Mouse (Mus musculus): Measurements from ENCODE around the gene Fbxw11.
A peak's percentile ranks its signal among the peaks of the same experiment; 100 is the strongest.

The Fbxw11 gene

DNA sequence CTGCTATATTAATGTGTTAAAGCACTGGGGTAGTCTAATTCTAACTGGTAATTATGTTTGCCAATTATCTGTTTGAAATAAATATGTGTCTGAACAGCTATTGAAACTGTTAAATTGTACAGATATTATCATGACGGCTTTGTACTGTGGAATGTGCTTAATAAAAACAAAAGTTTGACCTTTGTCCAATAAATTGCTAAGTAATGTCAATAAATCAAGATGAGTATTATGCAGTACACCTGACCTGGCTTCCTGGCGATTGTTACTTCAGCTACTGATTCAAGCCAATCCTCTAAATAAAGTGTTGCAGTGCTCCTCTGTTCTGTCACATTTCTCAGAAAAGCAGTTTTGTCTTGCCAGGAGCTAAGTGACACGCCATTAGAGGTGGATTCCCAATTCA, 104.0 kb downstream of the Fbxw11 start:
- DNase-seq (ENCODE audit: low read depth in 2 of 2, low spot score in 2 of 2) = no peak

DNA sequence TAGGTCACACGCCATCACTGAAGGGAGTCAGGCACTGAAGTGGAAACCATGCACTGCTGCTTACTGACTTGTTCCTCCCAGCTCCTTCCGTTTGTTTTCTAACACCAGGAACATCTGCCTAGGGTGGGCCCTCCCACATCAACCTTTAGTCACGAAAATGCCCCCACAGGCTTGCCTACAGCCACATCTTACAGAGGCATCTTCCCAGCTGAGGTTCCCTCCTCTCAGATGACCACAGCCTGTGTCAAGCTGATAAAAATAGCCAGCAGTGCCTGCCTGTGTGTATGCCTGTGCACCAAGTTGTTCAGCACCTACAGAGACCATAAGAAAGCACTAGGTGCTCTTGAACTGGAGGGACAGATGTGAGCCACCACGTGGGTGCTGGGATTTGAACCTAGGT, 106.3 kb downstream of the Fbxw11 start:
- no peak for DNase-seq (ENCODE audit: low read depth in 2 of 2, low spot score in 2 of 2)

- DNase-seq (ENCODE audit: low read depth in 2 of 2, low spot score in 2 of 2) = no peak
These were observed 109.5 kb downstream of the Fbxw11 start for GRCm38 (mm10) chr11:32751863-32752594.

- no peak for DNase-seq (ENCODE audit: low read depth in 2 of 2, low spot score in 2 of 2)
These were observed 110.0 kb downstream of the Fbxw11 start for GRCm38 (mm10) chr11:32752595-32752885.

DNA sequence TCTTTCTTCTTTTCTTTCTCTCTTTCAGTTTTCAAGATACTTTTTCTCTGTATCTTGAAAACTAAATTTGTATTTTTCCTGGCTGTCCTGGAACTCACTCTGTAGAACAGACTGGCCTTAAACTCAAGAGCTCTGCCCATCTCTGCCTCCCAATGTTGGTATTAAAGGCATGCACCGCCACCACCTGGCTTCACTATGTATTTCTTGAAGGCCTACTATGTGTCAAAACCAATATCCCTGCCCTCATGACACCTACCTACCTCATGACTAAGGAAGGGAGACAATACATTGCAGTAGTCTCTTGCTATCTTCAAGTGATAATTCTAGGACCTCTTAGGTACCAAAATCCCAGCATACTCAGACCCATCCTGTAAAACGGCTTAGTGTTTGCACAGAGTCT, 110.8 kb downstream of the Fbxw11 start:
- DNase-seq (ENCODE audit: low read depth in 2 of 2, low spot score in 2 of 2) = no peak

GRCm38 (mm10) chr11:32762773-32763172, 120.2 kb downstream of the Fbxw11 start:
- DNase-seq (ENCODE audit: low read depth in 2 of 2, low spot score in 2 of 2) = no peak

DNA sequence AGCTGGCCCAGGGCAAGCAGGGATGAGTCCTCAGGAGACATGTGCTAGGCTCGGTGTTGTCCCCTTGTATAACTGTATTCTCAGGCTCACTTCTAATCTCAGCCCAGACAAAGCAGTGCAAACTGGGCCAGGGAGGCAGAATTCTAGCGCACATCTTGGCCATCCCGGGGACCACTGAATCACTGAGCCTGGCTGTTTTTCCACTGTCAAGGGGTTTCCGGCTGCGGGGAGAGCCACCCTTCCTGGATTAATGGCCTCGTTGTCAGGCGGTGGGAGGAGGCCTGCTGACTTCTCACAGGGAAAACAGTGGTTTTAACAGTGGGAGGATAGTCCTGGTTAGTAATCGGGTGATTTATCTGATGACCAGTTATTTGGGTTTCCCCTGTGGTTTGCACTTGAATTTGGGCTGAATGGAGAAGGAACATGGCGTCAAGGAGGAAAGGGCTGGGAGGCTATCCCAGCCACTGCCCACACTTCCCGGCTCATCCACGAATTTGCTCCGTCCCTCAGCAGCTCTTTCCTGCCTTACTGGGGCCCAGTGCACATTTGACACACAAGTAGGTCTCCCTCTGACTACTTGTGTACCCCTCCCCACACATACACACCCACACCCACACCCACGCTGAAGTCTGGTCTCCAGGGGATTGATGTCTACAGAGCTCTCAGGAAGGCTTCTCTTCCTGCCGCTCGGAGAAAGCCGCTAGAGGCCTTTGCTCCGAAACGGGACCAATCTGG, 125.1 kb downstream of the Fbxw11 start:
- no peak for DNase-seq (ENCODE audit: low read depth in 2 of 2, low spot score in 2 of 2)

DNA sequence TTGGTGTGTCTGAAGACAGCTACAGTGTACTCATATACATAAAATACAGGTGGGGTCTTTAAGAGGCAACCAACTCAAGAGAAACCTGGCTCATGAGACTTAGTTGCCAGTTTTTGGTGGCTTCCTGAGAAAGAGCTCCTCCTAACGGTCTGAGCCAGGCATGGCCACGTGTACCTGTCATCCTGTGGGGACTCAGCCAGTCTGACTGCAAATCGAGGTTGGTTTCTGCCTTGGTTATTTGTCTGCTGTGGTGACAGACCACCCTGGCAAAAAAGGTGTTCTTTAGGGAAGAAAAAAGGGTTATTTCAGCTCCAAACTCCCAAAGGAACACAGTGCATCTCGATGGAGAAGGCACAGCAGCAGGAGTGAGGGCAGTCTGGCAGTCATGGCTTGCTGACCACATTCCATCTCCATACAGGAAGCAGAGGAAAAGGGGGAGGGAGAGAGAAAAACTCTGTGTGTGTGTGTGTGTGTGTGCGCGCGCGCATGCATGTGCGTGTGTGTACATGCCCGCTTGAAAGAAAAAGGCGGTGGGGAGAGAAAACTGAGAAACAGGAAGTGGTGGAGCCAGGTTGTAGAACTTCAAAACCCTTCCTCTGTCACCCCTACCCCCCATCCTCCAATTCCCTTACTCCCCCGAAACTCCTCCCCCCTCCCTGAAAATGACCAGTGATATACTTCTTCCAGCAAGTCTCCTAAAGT, 126.3 kb downstream of the Fbxw11 start:
- DNase-seq (ENCODE audit: low read depth in 2 of 2, low spot score in 2 of 2) = peak; percentile 19 to 35

DNA sequence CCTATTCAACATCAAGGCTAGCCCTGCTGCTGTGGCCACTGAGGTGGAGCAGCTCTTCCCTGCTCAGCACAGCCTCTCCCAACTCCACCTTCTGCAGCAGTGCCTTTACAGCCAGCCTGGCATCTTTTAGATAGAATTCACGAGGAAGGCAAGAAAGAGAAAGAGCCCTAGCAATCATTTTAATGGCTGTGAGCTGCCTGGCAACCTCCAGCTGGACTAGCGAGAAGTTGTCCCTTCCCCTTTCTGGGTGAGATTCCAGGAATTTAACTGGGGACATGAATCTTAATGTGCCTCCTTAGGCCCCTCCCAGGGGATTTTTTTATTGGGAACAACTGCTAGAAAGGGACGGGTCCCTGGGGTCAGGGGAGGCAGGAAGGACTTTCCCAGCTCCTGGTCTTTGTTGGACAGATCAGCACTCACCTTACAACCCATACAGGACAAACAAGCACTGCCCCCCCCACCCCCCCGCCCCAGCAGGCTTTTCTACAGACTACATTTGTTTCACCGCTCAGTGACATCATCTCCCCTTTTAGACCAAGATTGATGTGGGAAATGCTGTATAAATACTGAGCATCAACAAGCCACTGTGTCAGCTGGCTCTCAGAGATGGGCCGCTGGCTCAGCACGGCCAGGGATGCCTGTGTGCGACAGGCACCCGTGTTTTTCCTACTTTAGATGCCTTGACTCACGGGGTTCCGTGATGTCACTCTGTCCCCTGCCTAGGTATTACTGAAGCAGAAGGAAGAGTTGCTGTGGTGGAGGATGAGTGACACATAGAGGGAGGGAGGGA, 138.4 kb downstream of the Fbxw11 start:
- no peak for DNase-seq (ENCODE audit: low read depth in 2 of 2, low spot score in 2 of 2)

DNA sequence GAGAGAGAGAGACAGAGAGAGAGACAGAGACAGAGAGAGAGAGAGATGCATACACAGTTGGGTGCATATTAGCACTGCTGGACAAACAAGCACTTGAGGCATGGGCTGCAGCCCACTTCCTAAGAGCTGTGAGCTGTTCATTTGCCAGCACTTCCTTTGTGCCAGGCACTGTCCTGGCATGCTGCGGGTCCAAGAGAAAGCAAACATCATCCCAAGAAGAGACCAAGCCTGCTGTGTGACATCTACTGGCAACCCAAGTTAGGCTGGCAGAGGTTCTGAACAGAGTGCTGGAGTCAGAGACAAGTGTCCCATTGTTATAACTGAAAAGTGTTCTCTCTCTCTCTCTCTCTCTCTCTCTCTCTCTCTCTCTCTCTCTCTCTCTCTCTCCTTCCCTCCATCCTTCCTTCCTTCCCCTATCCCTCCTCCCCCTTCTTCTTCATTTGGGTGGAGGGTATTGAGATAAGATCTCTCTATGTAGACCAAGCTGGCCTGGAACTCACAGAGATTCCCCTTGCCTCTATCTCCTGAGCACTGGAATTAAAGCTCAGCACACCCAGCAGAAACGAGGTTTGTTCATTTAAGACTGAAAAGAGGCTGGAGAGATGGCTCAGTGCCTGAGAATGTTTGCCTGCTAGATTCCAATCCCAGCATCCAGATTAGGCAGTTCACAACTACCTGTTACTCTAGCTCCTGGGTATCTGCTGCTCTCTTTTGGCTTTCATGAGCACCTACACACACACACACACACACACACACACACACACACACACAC, 139.3 kb downstream of the Fbxw11 start:
- no peak for DNase-seq (ENCODE audit: low read depth in 2 of 2, low spot score in 2 of 2)

- DNase-seq (ENCODE audit: low read depth in 2 of 2, low spot score in 2 of 2) = no peak
These were observed 140.2 kb downstream of the Fbxw11 start for GRCm38 (mm10) chr11:32782724-32783123.

DNA sequence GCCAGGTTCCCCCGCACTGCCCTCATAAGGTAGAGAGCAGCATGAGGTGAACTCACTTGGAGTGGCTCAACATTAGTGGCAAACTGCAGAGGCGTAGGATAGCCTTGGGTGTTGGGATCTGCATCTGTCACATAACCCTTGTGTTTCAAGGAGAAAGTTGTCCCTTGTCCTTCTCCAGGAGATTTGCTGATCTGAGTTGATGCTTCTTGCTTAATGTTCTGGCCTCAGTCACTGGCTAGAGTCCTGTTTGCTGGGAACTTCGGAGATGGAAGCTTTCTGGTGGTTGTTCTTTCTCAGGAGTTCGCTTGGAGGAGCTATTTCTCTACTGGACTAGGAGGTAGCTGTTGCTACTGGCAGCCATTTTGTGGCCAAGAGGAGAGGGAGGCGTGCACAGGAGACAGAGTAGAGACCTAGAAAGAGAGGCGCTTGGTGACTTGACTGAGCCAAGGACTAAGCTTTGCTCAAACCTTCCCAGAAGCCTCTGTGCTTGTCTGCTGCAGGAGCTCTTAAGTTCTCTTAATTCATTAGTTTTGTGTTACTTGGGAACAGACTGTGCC, 143.1 kb downstream of the Fbxw11 start:
- DNase-seq (ENCODE audit: low read depth in 2 of 2, low spot score in 2 of 2) = no peak

DNA sequence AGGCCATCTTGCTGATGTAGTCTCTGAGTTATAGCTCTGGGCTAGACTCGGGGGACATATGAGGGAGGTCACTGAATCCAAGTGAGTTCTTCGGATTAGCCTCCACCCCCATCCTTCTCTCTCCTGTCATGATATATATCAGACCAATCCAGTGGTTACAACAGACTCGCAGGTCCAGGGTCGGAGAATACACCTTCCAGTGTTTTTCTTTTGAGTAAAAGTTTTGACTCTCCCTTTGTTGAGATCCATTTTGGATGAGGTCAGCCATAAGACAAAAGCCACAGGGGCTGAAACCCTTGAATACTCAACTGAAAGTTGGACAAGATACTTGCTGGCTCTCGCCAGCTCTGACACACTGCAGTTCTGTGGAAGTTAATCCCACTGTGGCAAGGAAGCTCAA, 143.7 kb downstream of the Fbxw11 start:
- no peak for DNase-seq (ENCODE audit: low read depth in 2 of 2, low spot score in 2 of 2)

GRCm38 (mm10) chr11:32794759-32795445, 152.4 kb downstream of the Fbxw11 start:
- no peak for DNase-seq (ENCODE audit: low read depth in 2 of 2, low spot score in 2 of 2)
